In the genomic region with DNA sequence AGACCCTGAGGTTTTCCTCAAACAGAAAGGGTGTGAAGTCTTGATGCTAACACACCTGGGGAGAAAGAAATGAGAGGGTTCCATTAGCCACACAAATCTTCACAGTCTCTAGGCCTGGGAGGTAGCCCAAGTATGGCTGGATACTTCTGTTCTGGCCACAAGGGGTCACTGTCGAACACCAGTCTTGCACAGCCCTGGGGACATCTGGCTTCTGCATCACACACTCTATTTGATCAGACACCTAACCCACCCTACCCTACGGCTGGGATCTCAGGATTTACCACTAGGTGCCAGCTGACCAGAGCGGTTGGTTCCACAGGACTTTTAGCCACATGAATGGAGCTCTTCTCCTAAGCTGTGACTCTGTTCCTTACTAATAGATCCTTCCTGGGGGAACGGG, we compare ENCODE assay signal across 12 mouse cellular contexts. TPM values are rescaled to one million over a fixed set of nuclear protein-coding genes. Genes with fewer than 3 reads are reported as not detected.
DNase-seq lines count a peak whose midpoint lies in the region; ATAC-seq and TF ChIP-seq lines count a peak whose summit lies in the region.
"Had no signal": no experiment of that assay in that cellular context is flagged by ENCODE, and none has a peak within 500 bp of the region (broad histone marks: within the 10 kb centered on the region; RNA-seq: fewer than 3 reads in every experiment).

No protein-coding gene starts in this region.

- no peaks in the 10 kb centered on the region for H3K9me3 ChIP-seq in liver, postnatal 0 days (ENCODE audit: low read length)
- peaks cover 2% of the 10 kb centered on the region; the same call in 1 of the 2 replicates for H3K9me3 ChIP-seq in liver, embryonic 11.5 days (ENCODE audit: control insufficient read depth, low read length)
- H3K9me3 ChIP-seq in CH12.LX (replicated peaks; ENCODE audit: low read length), result peaks cover 19% of the 10 kb centered on the region
- no peaks in the 10 kb centered on the region for H3K9me3 ChIP-seq in hindbrain, embryonic 13.5 days
- H3K9me3 ChIP-seq: hindbrain, embryonic 15.5 days had no signal

- in situ Hi-C loops in CH12.LX (cut with MboI; ENCODE audit: low pct_ligation_motif_present, low pct_unique_long_range_greater_than_20kb, low sequenced_read_pairs), result no loop called here

- TF ChIP-seq EP300 in liver, postnatal 0 days (IDR thresholded peaks at IDR 0.05; ENCODE audit: low read depth), result no peak
- TF ChIP-seq EP300 in CH12.LX (IDR thresholded peaks at IDR 0.05; ENCODE audit: low read length), result no peak

- no peak for TF ChIP-seq POLR2A in CH12.LX (IDR thresholded peaks at IDR 0.05; ENCODE audit: low read depth, low read length)

- no peak for DNase-seq in liver, postnatal 0 days
- no peak for DNase-seq in liver, embryonic 11.5 days (ENCODE audit: low spot score)
- DNase-seq in CH12.LX (ENCODE audit: extremely low read depth) (peak; percentile 6), R1 (ENCODE audit: low read depth, low spot score) (peak; percentile 77)
- DNase-seq in heart, postnatal 4 days, result no peak
- DNase-seq: kidney, postnatal 14 days; lung, adult 2 months; midbrain, embryonic 14.5 days had no signal

- H3K4me2 ChIP-seq in liver, postnatal 0 days (ENCODE audit: low read depth, low read length), result no peak overlapping the region
- H3K4me2 ChIP-seq in liver, embryonic 11.5 days, result no peak overlapping the region
- no peak overlapping the region for H3K4me2 ChIP-seq in CH12.LX (ENCODE audit: insufficient read depth, low read depth, poor library complexity, severe bottlenecking)
- H3K4me2 ChIP-seq in hindbrain, embryonic 13.5 days, result no peak overlapping the region
- H3K4me2 ChIP-seq: hindbrain, embryonic 15.5 days had no signal

- no peaks in the 10 kb centered on the region for H3K36me3 ChIP-seq in liver, postnatal 0 days (replicated peaks; ENCODE audit: insufficient read depth, low read length)
- H3K36me3 ChIP-seq in liver, embryonic 11.5 days (ENCODE audit: control insufficient read depth, insufficient read depth, low read length), result no peaks in the 10 kb centered on the region
- H3K36me3 ChIP-seq in CH12.LX (replicated peaks in 1 of 2; ENCODE audit: control insufficient read depth in 1 of 2, insufficient read depth in 1 of 2, low read length in 1 of 2), result no peaks in the 10 kb centered on the region
- no peaks in the 10 kb centered on the region for H3K36me3 ChIP-seq in hindbrain, embryonic 13.5 days
- H3K36me3 ChIP-seq: heart, embryonic 10.5 days; hindbrain, embryonic 15.5 days had no signal

- peak; percentile 28 for TF ChIP-seq RAD21 in CH12.LX (IDR thresholded peaks at IDR 0.05; ENCODE audit: low read depth, low read length)

- ATAC-seq in liver, postnatal 0 days, result no peak
- no peak for ATAC-seq in liver, embryonic 11.5 days (replicated peaks; ENCODE audit: low FRiP score)
- ATAC-seq in neutrophil, adult 5-6 weeks (ENCODE audit: extremely low read depth, insufficient number of reproducible peaks, low FRiP score, poor library complexity, severe bottlenecking), result peak; percentile 69
- no peak for ATAC-seq in hindbrain, embryonic 13.5 days (ENCODE audit: low FRiP score)

- 81% methylated on average over 4 of the region's 4 CpGs for WGBS in liver, postnatal 0 days (ENCODE audit: insufficient replicate concordance)
- WGBS in liver, embryonic 11.5 days, result 87% methylated on average over 4 of the region's 4 CpGs
- 92% methylated on average over 4 of the region's 4 CpGs for WGBS in hindbrain, embryonic 13.5 days

- no peaks in the 10 kb centered on the region for H3K79me2 ChIP-seq in CH12.LX (replicated peaks; ENCODE audit: control insufficient read depth, extremely low read depth, insufficient read depth, poor library complexity, severe bottlenecking)

- TF ChIP-seq CTCF in liver, postnatal 0 days (IDR thresholded peaks at IDR 0.05; ENCODE audit: low read depth), result peak; percentile 50
- TF ChIP-seq CTCF in CH12.LX (conservative IDR thresholded peaks at IDR 0.05 in 1 of 2, IDR thresholded peaks at IDR 0.05 in 1 of 2; ENCODE audit: low read depth in 2 of 2, low read length in 2 of 2), result peak in 1 of 2 experiments; percentile 57; a peak in 2 of 4 replicates

- H3K4me1 ChIP-seq in liver, postnatal 0 days (ENCODE audit: insufficient read depth), result no peaks in the 10 kb centered on the region
- no peaks in the 10 kb centered on the region for H3K4me1 ChIP-seq in liver, embryonic 11.5 days (replicated peaks; ENCODE audit: control insufficient read depth, insufficient read depth, low read length)
- H3K4me1 ChIP-seq in CH12.LX (ENCODE audit: control insufficient read depth in 1 of 2, insufficient read depth in 2 of 2), result no peaks in the 10 kb centered on the region
- no peaks in the 10 kb centered on the region for H3K4me1 ChIP-seq in hindbrain, embryonic 13.5 days (replicated peaks)
- H3K4me1 ChIP-seq: hindbrain, embryonic 15.5 days had no signal

- H3K27me3 ChIP-seq in liver, postnatal 0 days (ENCODE audit: insufficient read depth, low read length), result no peaks in the 10 kb centered on the region
- 0 out of 2 replicates have a peak, but pooled peaks cover 3% of the 10 kb centered on the region for H3K27me3 ChIP-seq in liver, embryonic 11.5 days (replicated peaks; ENCODE audit: control insufficient read depth, insufficient read depth, low read length)
- H3K27me3 ChIP-seq in CH12.LX (replicated peaks), result peaks cover 21% of the 10 kb centered on the region
- no peaks in the 10 kb centered on the region for H3K27me3 ChIP-seq in hindbrain, embryonic 13.5 days
- H3K27me3 ChIP-seq: hindbrain, embryonic 15.5 days had no signal

- dilution Hi-C loops in CH12.LX (cut with MboI; ENCODE audit: extremely low pct_ligation_motif_present, extremely low pct_unique_long_range_greater_than_20kb, low sequenced_read_pairs), result no loop called here

- H3K27ac ChIP-seq in liver, postnatal 0 days (ENCODE audit: low read depth), result no peak overlapping the region
- H3K27ac ChIP-seq in liver, embryonic 11.5 days (ENCODE audit: low read depth, low read length), result no peak overlapping the region
- no peak overlapping the region for H3K27ac ChIP-seq in CH12.LX (ENCODE audit: insufficient read depth, low read depth)
- H3K27ac ChIP-seq in hindbrain, embryonic 13.5 days, result no peak overlapping the region
- H3K27ac ChIP-seq: heart, embryonic 10.5 days; hindbrain, embryonic 15.5 days had no signal

- H3K9ac ChIP-seq in liver, postnatal 0 days (replicated peaks), result no peak overlapping the region
- no peak overlapping the region for H3K9ac ChIP-seq in liver, embryonic 11.5 days (ENCODE audit: low read depth, low read length)
- no peak overlapping the region for H3K9ac ChIP-seq in CH12.LX (ENCODE audit: insufficient read depth, low read depth)
- H3K9ac ChIP-seq in hindbrain, embryonic 13.5 days, result no peak overlapping the region
- H3K9ac ChIP-seq: hindbrain, embryonic 15.5 days had no signal

- no peak overlapping the region for H3K4me3 ChIP-seq in liver, postnatal 0 days (ENCODE audit: low read depth, low read length)
- H3K4me3 ChIP-seq in liver, embryonic 11.5 days (ENCODE audit: low read depth, low read length), result no peak overlapping the region
- no peak overlapping the region for H3K4me3 ChIP-seq in CH12.LX (replicated peaks in 1 of 3; ENCODE audit: low read depth in 2 of 3, low read length in 2 of 3, poor library complexity in 1 of 3)
- no peak overlapping the region for H3K4me3 ChIP-seq in hindbrain, embryonic 13.5 days
- H3K4me3 ChIP-seq: heart, embryonic 10.5 days; hindbrain, embryonic 15.5 days had no signal

TF ChIP-seq in CH12.LX, 34 proteins besides CTCF, POLR2A, EP300 and RAD21:
- TF ChIP-seq SMC3 (IDR thresholded peaks at IDR 0.05; ENCODE audit: low read depth, low read length) (peak; percentile 40), JUND (conservative IDR thresholded peaks at IDR 0.05; ENCODE audit: low read depth, low read length) (no peak)

RNA-seq across cellular contexts. Expression of a gene that starts 17.2 kb away (rescaled TPM):
- 0.24 and 0.26 TPM in 2 replicates for polyA plus RNA-seq in liver, postnatal 0 days (2015; fragmentation: Nextera tagmentation; extraction: Ambion mirVana)
- 0.21 TPM in 1 of 2 replicates, not detected in the other for polyA plus RNA-seq in liver, embryonic 11.5 days (2014; fragmentation: Nextera tagmentation; extraction: Ambion mirVana)
- total RNA-seq in CH12.LX (2012; rRNA removed), result 0.04 TPM in 2 replicates
- 0.07 TPM in 1 of 2 replicates, not detected in the other for total RNA-seq in CH12.LX (2014; rRNA removed)
- 0.20 and 0.30 TPM in 2 replicates for polyA plus RNA-seq in CH12.LX (2012; ENCODE audit: insufficient read length, low read depth)
- 31.4 and 32.7 TPM in 2 replicates for total RNA-seq in neutrophil, adult 5-6 weeks (2017)
- total RNA-seq in heart, postnatal 4 days (2021), result under 1 TPM; 0.11 to 0.12 TPM
- 0.45 and 0.53 TPM in 2 replicates for polyA plus RNA-seq in hindbrain, embryonic 13.5 days (2015; fragmentation: Nextera tagmentation; extraction: Ambion mirVana)

Comparison
In these comparisons a context has a peak if more than half of its experiments do, and no peak if none do; other contexts are left out.
1. DNase-seq: peak in CH12.LX (single experiment) and R1 (single experiment); none in liver, postnatal 0 days (single experiment), liver, embryonic 11.5 days (single experiment) and heart, postnatal 4 days (single experiment).